Mouse (Mus musculus) embryonic facial prominence, embryonic 13.5 days (tissue): ENCODE measurements around the gene Phxr2. TPM values are rescaled to one million over a fixed set of nuclear protein-coding genes. Genes with fewer than 3 reads are reported as not detected.
A peak's percentile ranks its signal among the peaks of the same experiment; 100 is the strongest.

Experiments used
- ATAC-seq: fragments of 200-750 bp; cut with Nextera tagmentation; 2 replicates; pipeline ENCODE4 v1.8.0; 2017; ENCODE audit warnings: low read depth; ENCODE audit not compliant: insufficient number of reproducible peaks, insufficient read depth, low FRiP score, low TSS enrichment
- H3K27ac ChIP-seq: fragments of 300-500 bp; sonication (generic); 2 replicates; pipeline ENCODE4 v1.5.1; 2015; ENCODE audit warnings: moderate library complexity, mild to moderate bottlenecking, inconsistent platforms
- H3K27me3 ChIP-seq: fragments of 300-500 bp; sonication (generic); 2 replicates; pipeline ENCODE4 v1.6.1; 2015; ENCODE audit warnings: mild to moderate bottlenecking, inconsistent platforms
- H3K36me3 ChIP-seq: fragments of 300-500 bp; sonication (generic); 2 replicates; pipeline ENCODE4 v1.6.1; 2015; ENCODE audit warnings: mild to moderate bottlenecking, inconsistent platforms
- H3K4me1 ChIP-seq: fragments of 300-500 bp; sonication (generic); 2 replicates; pipeline ENCODE4 v1.6.1; 2015; ENCODE audit warnings: inconsistent platforms
- H3K4me2 ChIP-seq: fragments of 300-500 bp; sonication (generic); 2 replicates; pipeline ENCODE4 v1.6.1; 2015; ENCODE audit warnings: moderate library complexity, mild to moderate bottlenecking, inconsistent platforms
- H3K4me3 ChIP-seq: fragments of 300-500 bp; sonication (generic); 2 replicates; pipeline ENCODE4 v1.5.1; 2015; ENCODE audit warnings: mild to moderate bottlenecking, inconsistent platforms
- H3K9ac ChIP-seq: fragments of 300-500 bp; sonication (generic); 2 replicates; pipeline ENCODE4 v1.6.1; 2015; ENCODE audit warnings: mild to moderate bottlenecking, inconsistent platforms
- H3K9me3 ChIP-seq: fragments of 300-500 bp; sonication (generic); 2 replicates; pipeline ENCODE4 v1.6.1; 2016; ENCODE audit warnings: inconsistent platforms
- WGBS: fragments of 180-500 bp; shearing (Covaris S2); methylation state at CpG from one replicate; pipeline ENCODE4 v1.1.7; 2015; ENCODE audit warnings: mixed read lengths; 5-methylcytosine and 5-hydroxymethylcytosine counted together
- polyA plus RNA-seq: library from polyadenylated mRNA; unstranded; fragments of >200 nt; fragmentation: Nextera tagmentation; extraction: Ambion mirVana; gene quantifications from 2 replicates; pipeline ENCODE4 v1.2.1, GENCODE M21; 2015

The Phxr2 gene
- polyA plus RNA-seq, 1 experiment from 2014 or later: not detected

DNA sequence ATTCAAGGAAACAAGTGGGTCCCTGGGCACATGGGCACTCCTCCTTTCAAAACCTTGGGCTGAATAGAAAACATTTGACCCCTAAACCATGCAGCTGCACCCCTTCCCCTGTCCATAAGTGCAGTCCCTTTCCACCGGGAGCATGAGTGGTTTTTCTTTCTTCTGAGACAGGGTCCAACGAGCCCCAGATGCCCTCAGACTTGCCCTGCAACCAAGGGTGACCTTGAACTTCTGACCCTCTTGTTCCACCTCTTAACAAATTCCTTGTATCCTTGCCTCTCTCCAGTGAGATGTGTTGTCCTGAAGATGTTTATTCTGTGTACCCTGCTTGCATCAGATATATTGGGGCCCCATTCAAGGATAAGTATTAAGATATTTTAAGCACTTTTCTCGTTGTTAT is 12.6 kb downstream of the Phxr2 start:
- Histone ChIP-seq H3K9me3 (peaks cover 5% of the 10 kb centered on the region; the same call in 1 of the 2 replicates), H3K27me3 (no peaks in the 10 kb centered on the region), H3K4me1 (peaks cover 29% of the 10 kb centered on the region), H3K4me3 (no peak overlapping the region), H3K4me2 (no peak overlapping the region), H3K36me3 (peaks cover 16% of the 10 kb centered on the region), H3K9ac (no peak overlapping the region), H3K27ac (no peak overlapping the region)
- WGBS: 37% methylated on average over 3 of the region's 3 CpGs
- ATAC-seq: no peak

DNA sequence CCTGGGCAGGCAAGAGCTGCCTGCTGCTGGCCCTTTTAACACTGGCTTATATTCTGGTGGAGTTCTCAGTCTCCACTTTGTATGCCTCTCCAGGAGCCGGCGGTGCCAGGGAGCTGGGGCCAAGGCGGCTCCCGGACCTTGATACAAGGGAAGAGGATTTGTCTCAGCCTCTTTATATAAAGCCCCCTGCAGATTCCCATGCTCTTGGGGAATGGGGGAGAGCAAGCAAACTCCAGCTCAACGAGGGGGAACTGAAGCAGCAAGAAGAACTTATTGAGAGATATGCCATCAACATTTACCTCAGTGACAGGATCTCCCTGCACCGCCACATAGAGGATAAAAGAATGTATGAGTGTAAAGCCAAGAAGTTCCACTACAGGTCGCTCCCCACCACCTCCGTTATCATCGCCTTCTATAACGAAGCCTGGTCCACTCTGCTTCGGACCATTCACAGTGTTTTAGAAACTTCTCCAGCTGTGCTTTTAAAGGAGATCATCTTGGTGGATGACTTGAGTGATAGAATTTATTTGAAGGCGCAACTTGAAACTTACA is 17.6 kb downstream of the Phxr2 start:
- WGBS: 33% methylated on average over 12 of the region's 12 CpGs
- Histone ChIP-seq H3K4me3 (peak overlapping the region; percentile 92), H3K27me3 (no peaks in the 10 kb centered on the region), H3K27ac (peak overlapping the region; percentile 87), H3K9ac (peak overlapping the region; percentile 88), H3K36me3 (peaks cover 16% of the 10 kb centered on the region), H3K9me3 (peaks cover 5% of the 10 kb centered on the region; the same call in 1 of the 2 replicates), H3K4me2 (peak overlapping the region; percentile 94), H3K4me1 (peaks cover 26% of the 10 kb centered on the region)
- no peak for ATAC-seq

DNA sequence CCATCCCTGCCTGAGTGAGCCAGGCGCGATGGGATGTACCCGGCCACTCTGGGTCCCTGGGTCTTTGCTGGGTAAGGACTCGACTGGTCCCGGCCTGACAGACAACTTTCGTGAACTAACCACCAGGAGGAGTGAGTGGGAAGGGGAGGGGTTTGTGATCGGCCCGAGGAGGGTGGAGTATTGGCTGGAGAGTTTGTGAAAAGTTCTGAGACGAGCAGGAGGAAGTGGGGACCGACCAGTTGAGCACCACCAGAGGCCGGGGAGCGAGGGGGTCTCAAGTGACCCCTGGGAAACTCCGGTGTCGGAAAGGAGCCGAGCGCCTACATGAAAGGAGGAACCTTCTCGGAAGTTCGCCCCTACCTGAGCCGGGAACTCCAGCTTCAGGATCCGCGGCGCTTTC is 18.2 kb downstream of the Phxr2 start, which contains the start of gene Galnt4:
Gene Galnt4, plus strand, starts transcription at position 196 of the 400 bp plus-strand sequence.
- peak; percentile 81 for ATAC-seq
- Histone ChIP-seq H3K27ac (peak within 1 kb of the TSS; percentile 87), H3K4me2 (peak within 1 kb of the TSS; percentile 94), H3K9ac (peak within 1 kb of the TSS; percentile 88), H3K27me3 (no peaks in the 10 kb centered on the region), H3K9me3 (peaks cover 5% of the 10 kb centered on the region; the same call in 1 of the 2 replicates), H3K4me1 (peaks cover 26% of the 10 kb centered on the region), H3K36me3 (peaks cover 16% of the 10 kb centered on the region), H3K4me3 (peak within 1 kb of the TSS; percentile 92)
- WGBS: under 1% methylated on average over 22 of the region's 22 CpGs

DNA sequence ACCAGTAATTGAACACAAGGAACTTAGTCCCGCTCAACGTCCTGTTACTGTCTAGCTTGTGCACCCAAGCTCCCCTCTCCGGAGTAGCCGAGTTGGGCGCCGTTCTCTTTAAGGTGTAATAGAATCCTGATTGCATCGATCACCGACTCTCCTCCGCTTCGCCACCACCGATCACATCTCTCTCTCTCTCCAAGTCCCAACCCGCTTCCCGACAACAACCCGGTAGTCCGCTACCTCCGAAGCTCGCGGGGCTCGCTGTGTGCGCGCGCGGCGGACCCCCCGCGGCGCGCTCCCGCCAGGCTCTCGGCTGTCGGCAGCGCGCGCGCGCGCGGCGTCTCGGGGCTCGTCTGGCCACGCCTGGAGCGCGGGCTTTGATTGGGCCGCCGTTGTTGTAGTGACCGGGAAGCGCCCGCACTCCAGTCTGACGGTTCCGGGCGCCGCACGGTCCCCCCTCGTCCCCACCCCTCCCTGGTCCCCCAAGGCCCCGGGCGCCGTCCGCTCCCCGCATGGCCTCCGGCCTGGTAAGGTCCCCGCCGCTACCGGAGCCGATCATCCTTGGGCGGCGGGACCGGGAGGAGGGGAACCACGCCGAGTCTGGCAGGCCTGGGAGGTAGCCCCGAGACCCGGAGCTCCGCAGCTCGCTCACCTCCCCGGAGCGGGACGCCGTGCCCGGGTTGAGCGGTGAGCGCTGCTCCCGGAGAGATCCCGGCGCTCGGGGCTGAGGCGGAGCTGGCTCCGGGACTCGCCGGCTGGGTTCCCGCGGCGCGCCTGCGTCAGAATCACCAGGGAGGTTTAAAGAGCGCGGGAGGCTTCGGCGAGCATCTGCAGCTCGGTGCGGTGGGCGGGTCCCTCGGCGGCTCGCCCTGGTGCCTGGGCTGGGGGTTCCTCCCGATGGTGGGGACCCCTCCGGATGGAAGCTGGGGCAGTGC is 19.2 kb downstream of the Phxr2 start, which contains the start of gene Poc1b:
Gene Poc1b, plus strand, starts transcription at position 334 of the 929 bp plus-strand sequence.
- H3K4me3 ChIP-seq: peak within 1 kb of the TSS; percentile 92
- peaks cover 26% of the 10 kb centered on the region for H3K4me1 ChIP-seq
- H3K4me2 ChIP-seq: peak within 1 kb of the TSS; percentile 94
- ATAC-seq: peak; percentile 85
- peak within 1 kb of the TSS; percentile 87 for H3K27ac ChIP-seq
- under 1% methylated on average over 104 of the region's 106 CpGs for WGBS
- H3K27me3 ChIP-seq: no peaks in the 10 kb centered on the region
- peaks cover 5% of the 10 kb centered on the region; the same call in 1 of the 2 replicates for H3K9me3 ChIP-seq
- peak within 1 kb of the TSS; percentile 88 for H3K9ac ChIP-seq
- H3K36me3 ChIP-seq: peaks cover 16% of the 10 kb centered on the region

DNA sequence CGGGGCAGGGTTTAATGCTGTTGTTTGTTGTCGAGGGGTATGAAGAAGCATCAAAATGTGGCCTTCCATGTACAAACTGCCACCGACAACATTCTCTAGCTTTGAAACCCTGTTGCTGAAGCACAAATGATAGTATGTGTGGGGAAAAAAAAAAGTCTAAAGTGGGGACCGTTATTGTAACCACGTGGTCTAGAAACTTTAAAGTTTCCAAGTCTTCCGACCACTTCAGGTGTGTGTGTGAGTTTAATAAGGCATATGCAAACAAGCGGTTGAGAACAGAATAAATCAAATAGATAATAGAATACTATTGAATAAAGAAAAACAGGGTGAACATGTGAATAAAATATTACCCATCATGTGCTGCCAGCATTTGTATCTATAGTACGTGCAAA is 19.8 kb downstream of the Phxr2 start:
- no peak for ATAC-seq
- peak overlapping the region; percentile 87; the same call in 1 of the 2 replicates for H3K27ac ChIP-seq
- H3K36me3 ChIP-seq: peaks cover 16% of the 10 kb centered on the region
- H3K4me2 ChIP-seq: peak overlapping the region; percentile 94
- H3K4me1 ChIP-seq: peaks cover 24% of the 10 kb centered on the region
- H3K4me3 ChIP-seq: peak overlapping the region; percentile 92
- H3K9ac ChIP-seq: peak overlapping the region; percentile 88
- no peaks in the 10 kb centered on the region for H3K27me3 ChIP-seq
- H3K9me3 ChIP-seq: peaks cover 5% of the 10 kb centered on the region; the same call in 1 of the 2 replicates
- 27% methylated on average over 8 of the region's 8 CpGs for WGBS

DNA sequence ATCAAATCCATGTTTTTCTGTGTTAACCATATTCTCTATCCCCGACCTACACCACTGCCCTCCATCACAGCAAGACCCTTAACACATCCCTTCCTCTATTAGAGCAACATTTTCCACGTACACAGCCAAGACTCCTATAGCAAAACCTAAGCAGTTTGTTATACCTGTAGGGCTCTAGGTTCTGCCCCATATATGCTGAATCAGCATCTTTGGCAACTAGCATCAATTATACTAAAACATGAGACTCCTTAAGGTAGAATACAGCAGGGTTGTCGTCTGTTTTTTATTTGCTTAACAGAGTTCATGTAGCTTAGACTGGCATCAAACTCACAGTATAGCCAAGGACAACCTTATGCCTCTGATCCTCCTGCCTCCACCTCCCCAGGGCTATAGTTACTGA is 20.6 kb downstream of the Phxr2 start:
- peaks cover 5% of the 10 kb centered on the region; the same call in 1 of the 2 replicates for H3K9me3 ChIP-seq
- peaks cover 22% of the 10 kb centered on the region for H3K4me1 ChIP-seq
- no peak overlapping the region for H3K9ac ChIP-seq
- no peak overlapping the region for H3K27ac ChIP-seq
- H3K4me3 ChIP-seq: no peak overlapping the region
- no peaks in the 10 kb centered on the region for H3K27me3 ChIP-seq
- no peak overlapping the region; the same call in 1 of the 2 replicates for H3K4me2 ChIP-seq
- WGBS: 69% methylated on average over 3 of the region's 3 CpGs
- H3K36me3 ChIP-seq: peaks cover 16% of the 10 kb centered on the region
- ATAC-seq: no peak

DNA sequence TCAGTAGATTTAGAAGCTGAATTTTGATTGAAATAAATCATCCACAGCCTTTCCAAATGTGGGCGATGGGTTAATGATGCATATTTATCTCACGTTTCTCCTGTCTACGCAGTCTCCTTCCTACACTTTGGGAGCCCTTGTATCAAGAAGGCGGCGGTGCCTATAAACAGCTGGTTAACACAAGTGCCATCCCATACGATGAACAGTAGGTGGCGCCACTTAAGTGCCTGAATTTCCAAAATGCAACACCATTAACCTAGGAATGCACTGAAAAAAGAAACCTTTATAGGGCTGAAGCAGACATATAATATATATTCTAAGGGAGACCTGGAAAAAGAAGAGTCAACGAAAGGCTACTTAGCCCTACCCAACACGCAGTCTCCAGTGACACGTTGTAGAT is 28.8 kb downstream of the Phxr2 start:
- no peak for ATAC-seq
- no peak overlapping the region for H3K4me2 ChIP-seq
- no peaks in the 10 kb centered on the region for H3K9me3 ChIP-seq
- no peak overlapping the region for H3K4me3 ChIP-seq
- 72% methylated on average over 10 of the region's 10 CpGs for WGBS
- no peaks in the 10 kb centered on the region for H3K27me3 ChIP-seq
- no peaks in the 10 kb centered on the region for H3K36me3 ChIP-seq
- H3K27ac ChIP-seq: no peak overlapping the region
- no peak overlapping the region for H3K9ac ChIP-seq
- 0 out of 2 replicates have a peak, but pooled peaks cover 3% of the 10 kb centered on the region for H3K4me1 ChIP-seq

DNA sequence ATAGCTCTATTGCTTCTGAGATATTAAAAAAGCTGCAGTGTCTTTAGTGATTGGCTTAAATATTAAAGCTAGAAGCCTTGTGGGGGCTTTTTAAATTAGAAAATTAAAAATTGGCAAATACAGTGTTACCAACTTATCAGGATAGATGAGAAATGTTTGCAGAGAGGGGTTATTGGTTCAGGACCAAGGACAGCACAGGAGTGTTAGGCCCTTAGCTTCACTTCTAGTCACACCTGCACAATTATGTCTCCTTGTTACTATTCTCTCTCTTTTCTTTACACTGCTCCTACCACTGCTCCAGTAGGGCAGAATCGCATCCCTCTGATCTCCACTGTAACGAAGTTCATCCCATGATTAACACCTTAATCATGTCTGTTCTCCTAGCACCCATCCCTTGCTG is 31.0 kb downstream of the Phxr2 start:
- H3K9ac ChIP-seq: no peak overlapping the region
- H3K27ac ChIP-seq: no peak overlapping the region
- no peak overlapping the region for H3K4me3 ChIP-seq
- H3K9me3 ChIP-seq: no peaks in the 10 kb centered on the region
- H3K27me3 ChIP-seq: no peaks in the 10 kb centered on the region
- H3K4me2 ChIP-seq: no peak overlapping the region
- ATAC-seq: no peak
- H3K36me3 ChIP-seq: no peaks in the 10 kb centered on the region
- WGBS: 78% methylated on average over 2 of the region's 2 CpGs
- 0 out of 2 replicates have a peak, but pooled peaks cover 3% of the 10 kb centered on the region for H3K4me1 ChIP-seq

DNA sequence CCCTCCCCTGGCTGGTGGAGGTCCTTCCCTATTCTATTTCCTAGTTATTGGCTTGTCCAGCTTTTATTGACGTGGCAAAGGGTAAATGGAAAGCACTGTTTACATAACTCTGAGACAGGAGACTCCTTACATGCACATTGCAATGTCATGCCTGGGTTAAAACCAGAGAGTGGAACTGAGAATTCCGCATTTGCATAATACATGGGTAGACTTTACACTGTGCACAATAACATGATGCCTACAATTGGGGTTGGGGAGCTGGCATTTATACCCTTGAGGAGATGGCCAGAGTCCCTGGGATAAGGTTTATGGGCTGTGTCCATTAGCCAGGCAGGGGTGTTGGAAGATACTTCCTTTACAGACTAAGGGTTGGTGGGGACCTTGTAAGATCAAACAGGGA is 32.8 kb downstream of the Phxr2 start:
- Histone ChIP-seq H3K27me3 (no peaks in the 10 kb centered on the region), H3K36me3 (no peaks in the 10 kb centered on the region), H3K4me1 (0 out of 2 replicates have a peak, but pooled peaks cover 3% of the 10 kb centered on the region), H3K9ac (no peak overlapping the region), H3K9me3 (no peaks in the 10 kb centered on the region), H3K4me2 (no peak overlapping the region), H3K4me3 (no peak overlapping the region), H3K27ac (no peak overlapping the region)
- no peak for ATAC-seq
- 78% methylated on average over 2 of the region's 2 CpGs for WGBS

DNA sequence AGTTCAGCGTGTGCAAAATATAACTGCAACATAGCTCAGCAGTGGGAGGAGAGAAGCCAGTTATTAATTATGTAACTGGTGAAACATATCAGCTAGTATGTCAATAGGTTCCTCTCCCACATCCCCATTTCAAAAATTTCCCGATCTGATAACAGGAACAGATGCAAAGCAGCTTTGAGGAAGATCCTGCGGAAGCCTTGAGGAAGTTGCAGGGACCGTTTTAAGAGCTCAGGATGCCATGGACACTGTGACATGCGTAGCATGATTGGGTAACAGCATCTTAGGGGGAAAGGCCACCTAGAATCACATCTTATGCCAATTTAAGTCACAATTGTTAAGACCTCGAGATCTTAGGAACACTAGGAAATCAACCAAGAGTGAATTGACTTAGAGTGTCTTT is 36.2 kb downstream of the Phxr2 start:
- H3K4me2 ChIP-seq: no peak overlapping the region
- no peaks in the 10 kb centered on the region for H3K36me3 ChIP-seq
- peaks cover 6% of the 10 kb centered on the region; the same call in 1 of the 2 replicates for H3K27me3 ChIP-seq
- H3K4me1 ChIP-seq: 0 out of 2 replicates have a peak, but pooled peaks cover 3% of the 10 kb centered on the region
- H3K4me3 ChIP-seq: no peak overlapping the region
- ATAC-seq: no peak
- H3K27ac ChIP-seq: no peak overlapping the region
- H3K9me3 ChIP-seq: no peaks in the 10 kb centered on the region
- 77% methylated on average over 6 of the region's 6 CpGs for WGBS
- H3K9ac ChIP-seq: no peak overlapping the region

DNA sequence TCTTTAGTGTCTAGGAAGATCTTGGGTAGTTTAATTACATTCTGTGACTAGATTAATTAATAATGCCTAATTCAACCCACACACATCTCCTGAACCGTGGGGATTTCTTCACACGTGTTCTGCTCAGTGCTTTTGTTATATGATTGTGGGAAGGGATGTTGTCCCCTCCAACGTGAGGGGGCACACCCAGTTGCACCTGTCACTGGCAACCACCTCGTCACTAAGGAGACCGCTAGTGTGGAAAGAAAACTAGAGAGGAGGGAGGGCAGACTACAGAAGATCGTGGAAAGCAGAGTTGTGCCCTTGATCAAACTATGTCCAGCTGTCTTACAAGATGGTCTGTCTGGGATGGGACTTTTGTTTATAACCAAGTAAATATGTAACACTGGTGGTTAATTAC is 40.1 kb downstream of the Phxr2 start:
- no peak overlapping the region for H3K27ac ChIP-seq
- H3K4me1 ChIP-seq: no peaks in the 10 kb centered on the region
- H3K36me3 ChIP-seq: no peaks in the 10 kb centered on the region
- no peak overlapping the region for H3K4me3 ChIP-seq
- H3K9ac ChIP-seq: no peak overlapping the region
- no peaks in the 10 kb centered on the region for H3K9me3 ChIP-seq
- peaks cover 12% of the 10 kb centered on the region; the same call in 1 of the 2 replicates for H3K27me3 ChIP-seq
- WGBS: 66% methylated on average over 6 of the region's 6 CpGs
- no peak overlapping the region for H3K4me2 ChIP-seq
- no peak for ATAC-seq
